Mouse (Mus musculus): Measurements from ENCODE around the gene Pacrg. TPM values are rescaled to one million over a fixed set of nuclear protein-coding genes. Genes with fewer than 3 reads are reported as not detected.

Gene Pacrg
- total and polyA plus RNA-seq, 2 experiments, result not detected

DNA sequence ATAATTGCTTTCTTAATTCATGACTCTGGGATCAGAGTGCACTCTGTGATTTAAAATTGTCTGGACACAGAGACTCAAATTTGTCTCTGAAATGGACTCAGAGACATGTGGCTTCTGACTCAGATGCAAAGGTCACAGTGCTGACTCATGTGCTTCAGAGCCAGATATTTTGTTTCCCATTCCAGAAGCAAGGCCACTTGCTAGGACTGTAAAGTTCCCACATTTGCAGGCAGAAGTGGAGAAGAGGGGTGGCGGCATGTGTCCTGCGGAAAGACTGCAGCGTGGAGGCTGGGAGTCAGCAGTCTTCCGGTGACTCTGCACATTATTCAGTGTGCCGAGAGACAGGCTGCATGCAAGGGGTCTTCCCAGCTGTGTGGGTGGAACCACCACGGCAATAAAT lies 137.3 kb downstream of the Pacrg start:
- DNase-seq (ENCODE audit: extremely low read depth, low read depth, low spot score), result peak; percentile 86
- Histone ChIP-seq H3K79me2 (ENCODE audit: control insufficient read depth, insufficient read depth, low read length) (no peaks in the 10 kb centered on the region), H3K36me3 (ENCODE audit: control insufficient read depth, insufficient read depth, low read length) (no peaks in the 10 kb centered on the region), H3K27ac (replicated peaks; ENCODE audit: insufficient read depth, low read depth, low read length) (no peak overlapping the region), H3K27me3 (ENCODE audit: control insufficient read depth, insufficient read depth, low read length) (no peaks in the 10 kb centered on the region), H3K9ac (ENCODE audit: low read depth, low read length) (no peak overlapping the region), H3K4me3 (ENCODE audit: insufficient read depth, low read depth, low read length) (no peak overlapping the region), H3K4me1 (ENCODE audit: control insufficient read depth, insufficient read depth, low read length) (no peaks in the 10 kb centered on the region)
- TF ChIP-seq POLR2A (IDR thresholded peaks at IDR 0.05; ENCODE audit: extremely low read depth, insufficient read depth, low read length), result no peak
- no peak for TF ChIP-seq CTCF (IDR thresholded peaks at IDR 0.05; ENCODE audit: low read depth, low read length)
- 77% methylated on average over 6 of the region's 6 CpGs for WGBS

DNA sequence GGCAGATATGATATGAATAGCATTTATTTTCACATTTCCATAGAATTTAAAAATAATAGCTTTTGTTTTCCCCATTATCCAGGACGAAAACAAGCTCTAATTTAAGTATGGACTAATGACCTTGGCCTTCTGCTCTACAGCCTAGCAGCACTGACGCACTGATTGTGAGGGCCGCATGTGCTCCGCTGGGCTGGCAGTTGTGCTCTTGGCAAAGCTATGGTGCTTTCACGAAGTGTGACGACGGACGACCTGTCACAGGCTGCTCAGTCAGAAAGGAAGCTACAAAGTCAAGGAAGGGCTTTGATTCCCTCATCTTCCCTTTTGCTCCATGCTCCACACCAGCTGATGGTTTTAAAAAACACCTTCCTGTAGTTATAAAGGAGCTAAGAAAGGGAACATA lies 142.1 kb downstream of the Pacrg start:
- no peaks in the 10 kb centered on the region for H3K36me3 ChIP-seq (ENCODE audit: control insufficient read depth, insufficient read depth, low read length)
- whole genome bisulfite sequencing, result 41% methylated on average over 8 of the region's 8 CpGs
- no peak overlapping the region for H3K27ac ChIP-seq (replicated peaks; ENCODE audit: insufficient read depth, low read depth, low read length)
- no peak for TF ChIP-seq CTCF (IDR thresholded peaks at IDR 0.05; ENCODE audit: low read depth, low read length)
- no peak for TF ChIP-seq POLR2A (IDR thresholded peaks at IDR 0.05; ENCODE audit: extremely low read depth, insufficient read depth, low read length)
- peak; percentile 76 for DNase-seq (ENCODE audit: extremely low read depth, low read depth, low spot score)
- no peaks in the 10 kb centered on the region; the same call in 1 of the 2 replicates for H3K4me1 ChIP-seq (ENCODE audit: control insufficient read depth, insufficient read depth, low read length)
- no peaks in the 10 kb centered on the region for H3K27me3 ChIP-seq (ENCODE audit: control insufficient read depth, insufficient read depth, low read length)
- no peaks in the 10 kb centered on the region for H3K79me2 ChIP-seq (ENCODE audit: control insufficient read depth, insufficient read depth, low read length)
- H3K4me3 ChIP-seq (ENCODE audit: insufficient read depth, low read depth, low read length), result no peak overlapping the region
- no peak overlapping the region for H3K9ac ChIP-seq (ENCODE audit: low read depth, low read length)

DNA sequence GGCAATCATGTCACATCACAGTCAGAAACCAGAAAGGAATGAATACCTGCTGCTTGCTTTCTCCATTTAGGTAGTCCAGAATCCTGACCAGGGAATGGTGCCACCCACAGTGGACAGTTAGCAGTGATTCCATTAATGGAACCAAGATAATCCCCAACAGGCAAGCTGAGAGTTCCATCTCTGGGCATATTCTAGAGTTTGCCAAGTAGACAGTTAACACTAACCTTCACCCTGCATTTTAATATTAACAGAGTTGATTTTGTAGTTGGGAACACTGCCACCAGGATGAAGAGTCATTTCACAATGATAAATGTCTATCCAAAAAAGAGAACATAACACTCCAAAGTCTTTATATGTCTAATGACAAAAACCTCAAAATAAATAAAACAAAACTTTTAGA lies 144.7 kb downstream of the Pacrg start:
- Histone ChIP-seq H3K9ac (ENCODE audit: low read depth, low read length) (no peak overlapping the region), H3K4me3 (ENCODE audit: insufficient read depth, low read depth, low read length) (no peak overlapping the region), H3K36me3 (ENCODE audit: control insufficient read depth, insufficient read depth, low read length) (no peaks in the 10 kb centered on the region), H3K79me2 (ENCODE audit: control insufficient read depth, insufficient read depth, low read length) (no peaks in the 10 kb centered on the region), H3K27ac (replicated peaks; ENCODE audit: insufficient read depth, low read depth, low read length) (no peak overlapping the region), H3K27me3 (ENCODE audit: control insufficient read depth, insufficient read depth, low read length) (no peaks in the 10 kb centered on the region), H3K4me1 (ENCODE audit: control insufficient read depth, insufficient read depth, low read length) (no peaks in the 10 kb centered on the region; the same call in 1 of the 2 replicates)
- peak; percentile 89 for DNase-seq (ENCODE audit: extremely low read depth, low read depth, low spot score)
- no peak for TF ChIP-seq POLR2A (IDR thresholded peaks at IDR 0.05; ENCODE audit: extremely low read depth, insufficient read depth, low read length)
- TF ChIP-seq CTCF (IDR thresholded peaks at IDR 0.05; ENCODE audit: low read depth, low read length), result no peak

DNA sequence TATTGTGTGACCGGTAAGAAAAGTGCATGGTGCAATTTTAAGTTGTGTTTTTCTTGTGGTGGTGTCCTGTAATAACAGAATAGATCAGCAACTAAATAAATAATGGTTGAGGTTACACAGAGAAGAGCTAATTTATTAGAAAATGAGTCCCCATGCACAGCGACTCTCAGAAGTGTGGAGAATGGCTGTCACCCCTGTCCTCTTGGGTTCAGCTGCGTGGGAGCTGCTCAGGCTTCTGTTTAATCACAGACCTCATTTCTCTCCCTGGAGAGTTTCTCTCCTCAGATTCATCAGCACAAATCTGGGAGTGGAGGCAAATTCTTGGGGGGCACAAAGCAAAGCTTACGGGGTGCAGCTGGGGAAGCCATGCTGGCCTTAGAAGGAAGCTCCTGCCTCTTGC lies 163.0 kb downstream of the Pacrg start:
- H3K27ac ChIP-seq (replicated peaks; ENCODE audit: insufficient read depth, low read depth, low read length), result no peak overlapping the region
- H3K27me3 ChIP-seq (ENCODE audit: control insufficient read depth, insufficient read depth, low read length), result no peaks in the 10 kb centered on the region
- no peak for DNase-seq (ENCODE audit: extremely low read depth, low read depth, low spot score)
- no peak overlapping the region for H3K4me3 ChIP-seq (ENCODE audit: insufficient read depth, low read depth, low read length)
- TF ChIP-seq POLR2A (IDR thresholded peaks at IDR 0.05; ENCODE audit: extremely low read depth, insufficient read depth, low read length), result no peak
- no peak for TF ChIP-seq CTCF (IDR thresholded peaks at IDR 0.05; ENCODE audit: low read depth, low read length)
- WGBS, result 89% methylated on average over 4 of the region's 4 CpGs
- H3K79me2 ChIP-seq (ENCODE audit: control insufficient read depth, insufficient read depth, low read length), result no peaks in the 10 kb centered on the region
- H3K9ac ChIP-seq (ENCODE audit: low read depth, low read length), result no peak overlapping the region
- no peaks in the 10 kb centered on the region for H3K36me3 ChIP-seq (ENCODE audit: control insufficient read depth, insufficient read depth, low read length)
- H3K4me1 ChIP-seq (ENCODE audit: control insufficient read depth, insufficient read depth, low read length), result no peaks in the 10 kb centered on the region

DNA sequence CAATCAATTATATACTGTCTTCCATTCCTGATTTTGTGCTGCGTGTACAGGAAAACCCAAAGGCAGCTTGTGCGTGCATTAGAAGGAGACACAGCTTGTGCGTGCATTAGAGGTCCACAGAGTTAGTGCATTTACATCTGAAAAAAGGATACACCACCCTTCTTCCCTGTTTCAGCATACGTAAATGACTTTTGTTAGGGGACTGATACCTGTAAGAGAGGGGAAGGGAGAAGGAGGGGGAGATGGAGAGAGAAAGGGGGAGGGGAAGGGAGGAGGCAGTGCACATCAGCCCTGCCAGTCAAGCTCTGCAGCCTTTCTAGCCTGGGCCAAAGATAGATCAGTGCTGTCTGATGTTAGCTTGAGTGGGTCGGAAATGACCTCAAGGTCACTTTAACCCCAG lies 164.6 kb downstream of the Pacrg start:
- no peak for DNase-seq (ENCODE audit: extremely low read depth, low read depth, low spot score)
- TF ChIP-seq CTCF (IDR thresholded peaks at IDR 0.05; ENCODE audit: low read depth, low read length) (no peak), POLR2A (IDR thresholded peaks at IDR 0.05; ENCODE audit: extremely low read depth, insufficient read depth, low read length) (no peak)
- Histone ChIP-seq H3K36me3 (ENCODE audit: control insufficient read depth, insufficient read depth, low read length) (no peaks in the 10 kb centered on the region), H3K27ac (replicated peaks; ENCODE audit: insufficient read depth, low read depth, low read length) (no peak overlapping the region), H3K4me3 (ENCODE audit: insufficient read depth, low read depth, low read length) (no peak overlapping the region), H3K79me2 (ENCODE audit: control insufficient read depth, insufficient read depth, low read length) (no peaks in the 10 kb centered on the region), H3K27me3 (ENCODE audit: control insufficient read depth, insufficient read depth, low read length) (no peaks in the 10 kb centered on the region), H3K4me1 (ENCODE audit: control insufficient read depth, insufficient read depth, low read length) (no peaks in the 10 kb centered on the region), H3K9ac (ENCODE audit: low read depth, low read length) (no peak overlapping the region)
- 77% methylated on average over 5 of the region's 5 CpGs for WGBS

DNA sequence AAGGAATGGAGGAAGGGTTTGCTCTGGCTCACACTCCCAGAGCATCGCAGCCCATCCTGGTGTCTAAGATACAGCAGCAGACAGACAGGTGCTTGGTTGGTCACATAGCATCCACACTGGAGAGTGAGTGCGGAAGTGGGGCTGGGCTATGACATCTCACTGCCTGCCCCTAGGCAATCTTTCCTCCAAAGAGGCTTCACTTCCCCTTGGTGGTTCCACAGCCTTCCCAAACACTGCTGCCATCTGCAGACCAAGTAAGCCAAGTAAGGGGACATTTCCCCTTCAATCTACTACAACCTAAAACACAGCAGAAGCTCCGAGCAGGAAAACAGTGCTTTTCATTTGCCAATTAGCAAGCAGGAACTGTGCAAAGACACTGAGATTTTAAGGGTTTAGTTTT lies 165.1 kb downstream of the Pacrg start:
- H3K4me3 ChIP-seq (ENCODE audit: insufficient read depth, low read depth, low read length), result no peak overlapping the region
- H3K27ac ChIP-seq (replicated peaks; ENCODE audit: insufficient read depth, low read depth, low read length), result no peak overlapping the region
- no peak for DNase-seq (ENCODE audit: extremely low read depth, low read depth, low spot score)
- no peaks in the 10 kb centered on the region for H3K79me2 ChIP-seq (ENCODE audit: control insufficient read depth, insufficient read depth, low read length)
- no peak for TF ChIP-seq CTCF (IDR thresholded peaks at IDR 0.05; ENCODE audit: low read depth, low read length)
- TF ChIP-seq POLR2A (IDR thresholded peaks at IDR 0.05; ENCODE audit: extremely low read depth, insufficient read depth, low read length), result no peak
- 74% methylated on average over 3 of the region's 3 CpGs for WGBS
- no peaks in the 10 kb centered on the region for H3K36me3 ChIP-seq (ENCODE audit: control insufficient read depth, insufficient read depth, low read length)
- no peak overlapping the region for H3K9ac ChIP-seq (ENCODE audit: low read depth, low read length)
- no peaks in the 10 kb centered on the region for H3K4me1 ChIP-seq (ENCODE audit: control insufficient read depth, insufficient read depth, low read length)
- no peaks in the 10 kb centered on the region for H3K27me3 ChIP-seq (ENCODE audit: control insufficient read depth, insufficient read depth, low read length)

Measured in liver, adult 2 months (tissue).